Mouse (Mus musculus) midbrain, embryonic 11.5 days (tissue): ENCODE results near the gene 2310034G01Rik. TPM values are rescaled to one million over a fixed set of nuclear protein-coding genes. Genes with fewer than 3 reads are reported as not detected.

Source experiments
- ATAC-seq: fragments of 200-750 bp; cut with Nextera tagmentation; 2 replicates; pipeline ENCODE4 v1.8.0; 2017; ENCODE audit warnings: moderate TSS enrichment, moderate library complexity; ENCODE audit not compliant: low FRiP score
- DNase-seq: peaks from one replicate; pipeline ENCODE4 v3.0.0; 2015; ENCODE audit warnings: low spot score; ENCODE audit errors: missing footprints
- H3K27ac ChIP-seq: fragments of 300-500 bp; sonication (generic); 2 replicates; pipeline ENCODE4 v1.5.1; 2014; ENCODE audit warnings: low read depth, low read length
- H3K27me3 ChIP-seq: fragments of 300-500 bp; sonication (generic); 2 replicates; pipeline ENCODE4 v1.6.1; 2014; ENCODE audit warnings: mild to moderate bottlenecking, low read length, moderate library complexity, mixed read lengths; ENCODE audit not compliant: control insufficient read depth, insufficient read depth
- H3K36me3 ChIP-seq: fragments of 300-500 bp; sonication (generic); 2 replicates; pipeline ENCODE4 v1.6.1; 2014; ENCODE audit warnings: mild to moderate bottlenecking, low read length, moderate library complexity, mixed read lengths; ENCODE audit not compliant: control insufficient read depth, insufficient read depth
- H3K4me1 ChIP-seq: fragments of 300-500 bp; sonication (generic); 2 replicates; pipeline ENCODE4 v1.6.1; 2014; ENCODE audit warnings: low read length; ENCODE audit not compliant: control insufficient read depth, insufficient read depth
- H3K4me2 ChIP-seq: fragments of 300-500 bp; sonication (generic); 2 replicates; pipeline ENCODE4 v1.6.1; 2014; ENCODE audit warnings: mild to moderate bottlenecking, moderate library complexity
- H3K4me3 ChIP-seq: fragments of 300-500 bp; sonication (generic); 2 replicates; pipeline ENCODE4 v1.5.1; 2014; ENCODE audit warnings: low read depth, low read length
- H3K9ac ChIP-seq: fragments of 300-500 bp; sonication (generic); 2 replicates; pipeline ENCODE4 v1.6.1; 2014; ENCODE audit warnings: low read length
- H3K9me3 ChIP-seq: fragments of 300-500 bp; sonication (generic); 2 replicates; pipeline ENCODE4 v1.6.1; 2016; ENCODE audit warnings: low read length; ENCODE audit not compliant: control insufficient read depth
- WGBS: fragments of 180-500 bp; shearing (Covaris S2); extraction: QIAGEN DNeasy Blood & Tissue Kit; methylation state at CpG from one replicate; pipeline ENCODE4 v1.1.7; 2014; 5-methylcytosine and 5-hydroxymethylcytosine counted together
- polyA plus RNA-seq: library from polyadenylated mRNA; unstranded; fragments of >200 nt; fragmentation: Nextera tagmentation; extraction: Ambion mirVana; gene quantifications from 2 replicates; pipeline ENCODE4 v1.2.1, GENCODE M21; 2014

Gene 2310034G01Rik
- polyA plus RNA-seq, 1 experiment from 2014 or later: 1.6 TPM

DNA sequence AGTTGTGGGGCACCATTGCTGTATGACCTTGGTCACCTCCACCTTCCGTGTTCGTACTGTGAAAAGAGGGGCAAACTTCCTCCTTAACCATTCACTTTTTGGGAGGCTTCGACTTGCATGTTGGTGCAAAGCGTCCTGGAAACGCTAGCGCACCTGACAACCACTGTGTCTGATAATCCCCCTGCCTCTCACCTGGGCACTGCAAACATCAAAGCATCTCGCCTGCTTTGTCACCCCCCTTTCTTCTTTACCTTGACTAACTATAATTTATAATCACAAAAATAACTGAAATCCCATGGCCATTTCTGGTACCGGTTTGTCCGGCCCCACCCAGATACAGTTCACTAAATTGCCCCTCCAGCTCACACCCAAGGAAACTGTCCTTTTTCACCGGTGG, 44.6 kb upstream of the 2310034G01Rik start:
- 12% methylated on average over 10 of the region's 10 CpGs for WGBS

GRCm38 (mm10) chr19:46392018-46392417, 41.9 kb upstream of the 2310034G01Rik start:
- DNase-seq: peak; percentile 87
- Histone ChIP-seq H3K9ac (no peak overlapping the region), H3K27me3 (no peaks in the 10 kb centered on the region), H3K36me3 (no peaks in the 10 kb centered on the region), H3K4me2 (no peak overlapping the region), H3K4me3 (no peak overlapping the region), H3K4me1 (peaks cover 14% of the 10 kb centered on the region), H3K27ac (no peak overlapping the region), H3K9me3 (no peaks in the 10 kb centered on the region)
- no peak for ATAC-seq
- 40% methylated on average over 4 of the region's 4 CpGs for WGBS

More for the DNA sequence above, 44.6 kb upstream of the 2310034G01Rik start:
- H3K9me3 ChIP-seq: no peaks in the 10 kb centered on the region
- no peaks in the 10 kb centered on the region for H3K27me3 ChIP-seq
- peaks cover 28% of the 10 kb centered on the region for H3K4me1 ChIP-seq
- no peak overlapping the region for H3K27ac ChIP-seq
- no peaks in the 10 kb centered on the region for H3K36me3 ChIP-seq
- peak; percentile 84 for DNase-seq
- H3K4me2 ChIP-seq: peak overlapping the region; percentile 79
- peak overlapping the region; percentile 89 for H3K4me3 ChIP-seq
- peak overlapping the region; percentile 34 for H3K9ac ChIP-seq
- no peak for ATAC-seq

GRCm38 (mm10) chr19:46389872-46390271, 39.8 kb upstream of the 2310034G01Rik start:
- 84% methylated on average over 5 of the region's 5 CpGs for WGBS
- no peak overlapping the region for H3K4me3 ChIP-seq

GRCm38 (mm10) chr19:46382275-46382674, 32.2 kb upstream of the 2310034G01Rik start:
- Histone ChIP-seq H3K27me3 (no peaks in the 10 kb centered on the region), H3K36me3 (peaks cover 46% of the 10 kb centered on the region), H3K27ac (no peak overlapping the region), H3K4me2 (no peak overlapping the region), H3K9me3 (no peaks in the 10 kb centered on the region), H3K9ac (no peak overlapping the region), H3K4me3 (no peak overlapping the region), H3K4me1 (no peaks in the 10 kb centered on the region)
- DNase-seq (no peak), ATAC-seq (no peak)
- WGBS: 89% methylated on average over 9 of the region's 9 CpGs

More at GRCm38 (mm10) chr19:46389872-46390271, 39.8 kb upstream of the 2310034G01Rik start:
- H3K36me3 ChIP-seq: peaks cover under 1% of the 10 kb centered on the region
- H3K9me3 ChIP-seq: no peaks in the 10 kb centered on the region
- H3K27me3 ChIP-seq: no peaks in the 10 kb centered on the region
- no peak overlapping the region for H3K4me2 ChIP-seq
- no peak for ATAC-seq
- peaks cover 10% of the 10 kb centered on the region for H3K4me1 ChIP-seq
- DNase-seq: no peak
- no peak overlapping the region for H3K27ac ChIP-seq
- H3K9ac ChIP-seq: no peak overlapping the region

GRCm38 (mm10) chr19:46375891-46376290, 25.8 kb upstream of the 2310034G01Rik start:
- Histone ChIP-seq H3K9ac (no peak overlapping the region), H3K36me3 (peaks cover 19% of the 10 kb centered on the region)
- 75% methylated on average over 4 of the region's 4 CpGs for WGBS

DNA sequence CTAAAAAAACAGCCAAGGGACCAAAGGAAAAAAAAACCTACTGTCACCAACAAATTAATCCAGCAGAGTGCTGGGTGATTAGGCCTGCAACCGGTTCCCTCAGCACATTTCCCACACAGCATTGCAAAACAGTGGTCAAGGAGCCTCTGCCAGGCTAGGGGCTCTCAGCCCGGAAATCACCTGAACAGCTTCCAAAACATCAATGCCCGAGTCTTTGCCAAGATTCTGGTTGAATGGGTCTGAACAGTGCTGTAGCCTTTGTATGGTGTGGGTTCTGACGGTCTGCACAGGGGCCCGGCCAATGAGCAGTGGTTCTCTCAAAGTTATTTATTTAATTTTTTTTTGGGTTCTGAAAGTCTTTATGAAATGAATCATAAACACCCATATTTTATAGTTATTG, 25.4 kb upstream of the 2310034G01Rik start:
- H3K4me2 ChIP-seq: no peak overlapping the region
- peak; percentile 84 for DNase-seq

More at GRCm38 (mm10) chr19:46375891-46376290, 25.8 kb upstream of the 2310034G01Rik start:
- no peaks in the 10 kb centered on the region for H3K9me3 ChIP-seq
- H3K27me3 ChIP-seq: no peaks in the 10 kb centered on the region
- no peak overlapping the region for H3K27ac ChIP-seq
- no peak overlapping the region for H3K4me3 ChIP-seq
- no peak for ATAC-seq
- peak; percentile 83 for DNase-seq
- H3K4me2 ChIP-seq: no peak overlapping the region
- H3K4me1 ChIP-seq: no peaks in the 10 kb centered on the region

GRCm38 (mm10) chr19:46374477-46375088, 24.5 kb upstream of the 2310034G01Rik start:
- no peak overlapping the region for H3K27ac ChIP-seq
- DNase-seq: peak; percentile 84

More for the DNA sequence above, 25.4 kb upstream of the 2310034G01Rik start:
- Histone ChIP-seq H3K27ac (no peak overlapping the region), H3K4me1 (no peaks in the 10 kb centered on the region), H3K9ac (no peak overlapping the region), H3K36me3 (peaks cover 15% of the 10 kb centered on the region), H3K9me3 (no peaks in the 10 kb centered on the region), H3K27me3 (no peaks in the 10 kb centered on the region), H3K4me3 (no peak overlapping the region)
- ATAC-seq: no peak
- WGBS: 72% methylated on average over 5 of the region's 5 CpGs

GRCm38 (mm10) chr19:46369204-46369603, 19.1 kb upstream of the 2310034G01Rik start:
- Histone ChIP-seq H3K36me3 (no peaks in the 10 kb centered on the region), H3K9ac (no peak overlapping the region), H3K9me3 (no peaks in the 10 kb centered on the region), H3K4me3 (no peak overlapping the region), H3K4me2 (no peak overlapping the region), H3K27me3 (no peaks in the 10 kb centered on the region), H3K4me1 (no peaks in the 10 kb centered on the region), H3K27ac (no peak overlapping the region)
- DNase-seq (peak; percentile 88), ATAC-seq (no peak)
- 38% methylated on average over 4 of the region's 4 CpGs for WGBS

More at GRCm38 (mm10) chr19:46374477-46375088, 24.5 kb upstream of the 2310034G01Rik start:
- Histone ChIP-seq H3K4me2 (no peak overlapping the region), H3K27me3 (no peaks in the 10 kb centered on the region), H3K9me3 (no peaks in the 10 kb centered on the region), H3K9ac (no peak overlapping the region; the same call in 1 of the 2 replicates), H3K4me3 (no peak overlapping the region), H3K4me1 (no peaks in the 10 kb centered on the region), H3K36me3 (peaks cover 13% of the 10 kb centered on the region)
- 39% methylated on average over 21 of the region's 21 CpGs for WGBS
- peak; percentile 35; the same call in 1 of the 2 replicates for ATAC-seq

GRCm38 (mm10) chr19:46367798-46368590, 17.9 kb upstream of the 2310034G01Rik start:
- Histone ChIP-seq H3K9ac (no peak overlapping the region), H3K4me3 (no peak overlapping the region), H3K27me3 (no peaks in the 10 kb centered on the region), H3K36me3 (no peaks in the 10 kb centered on the region), H3K4me2 (no peak overlapping the region), H3K9me3 (no peaks in the 10 kb centered on the region), H3K4me1 (no peaks in the 10 kb centered on the region), H3K27ac (no peak overlapping the region)
- ATAC-seq: no peak
- DNase-seq: no peak
- WGBS: 87% methylated on average over 23 of the region's 23 CpGs
